Mouse (Mus musculus): Measurements from ENCODE around the gene Ceacam3. TPM values are rescaled to one million over a fixed set of nuclear protein-coding genes. Genes with fewer than 3 reads are reported as not detected.
"Not testable (repeated sequence)": the region's sequence is repeated elsewhere in the genome, so short reads cannot be mapped to it uniquely, and the experiment has no call there.

Gene Ceacam3
- polyA plus RNA-seq (2015; fragmentation: Nextera tagmentation; extraction: Ambion mirVana): not detected in 2 replicates

- Histone ChIP-seq H3K9me3 (peaks cover 19% of the 10 kb centered on the region), H3K27ac (no peak within 1 kb of the TSS), H3K4me1 (replicated peaks) (no peaks in the 10 kb centered on the region), H3K27me3 (no peaks in the 10 kb centered on the region), H3K4me2 (no peak within 1 kb of the TSS), H3K36me3 (no peaks in the 10 kb centered on the region), H3K9ac (no peak within 1 kb of the TSS), H3K4me3 (no peak within 1 kb of the TSS)
- ATAC-seq (ENCODE audit: low FRiP score): no peak
- WGBS: 95% methylated on average over 2 of the region's 2 CpGs
These were observed at the start of gene Ceacam3 for GRCm38 (mm10) chr7:17149931-17150330. TSS of gene Ceacam3 (plus strand) at chr7:17150282.

DNA sequence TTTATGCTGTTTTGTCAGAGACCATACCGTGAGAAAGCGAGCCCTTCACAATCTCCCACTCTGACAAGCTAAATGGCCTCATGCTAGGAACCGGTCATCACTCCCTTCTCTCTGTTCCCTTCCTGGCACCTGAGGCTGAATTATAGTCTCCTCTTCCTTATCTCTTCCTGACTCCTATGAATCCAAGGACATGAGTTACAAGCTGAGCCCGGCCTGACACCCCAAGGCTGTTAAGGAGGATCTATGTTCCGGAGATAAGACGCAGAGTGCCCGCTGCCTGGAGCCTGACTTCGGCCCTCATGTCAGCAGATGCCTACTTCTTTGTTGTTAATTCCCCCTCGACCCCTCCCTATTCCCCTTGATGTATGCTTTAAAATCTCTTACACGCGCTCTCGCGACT, 48.5 kb upstream of the Ceacam3 start:
- not testable (repeated sequence) for ATAC-seq (ENCODE audit: low FRiP score); H3K4me2 ChIP-seq; H3K36me3 ChIP-seq; H3K4me3 ChIP-seq; H3K27ac ChIP-seq; H3K4me1 ChIP-seq (replicated peaks); H3K9ac ChIP-seq; H3K9me3 ChIP-seq; H3K27me3 ChIP-seq
- 90% methylated on average over 13 of the region's 13 CpGs for WGBS

DNA sequence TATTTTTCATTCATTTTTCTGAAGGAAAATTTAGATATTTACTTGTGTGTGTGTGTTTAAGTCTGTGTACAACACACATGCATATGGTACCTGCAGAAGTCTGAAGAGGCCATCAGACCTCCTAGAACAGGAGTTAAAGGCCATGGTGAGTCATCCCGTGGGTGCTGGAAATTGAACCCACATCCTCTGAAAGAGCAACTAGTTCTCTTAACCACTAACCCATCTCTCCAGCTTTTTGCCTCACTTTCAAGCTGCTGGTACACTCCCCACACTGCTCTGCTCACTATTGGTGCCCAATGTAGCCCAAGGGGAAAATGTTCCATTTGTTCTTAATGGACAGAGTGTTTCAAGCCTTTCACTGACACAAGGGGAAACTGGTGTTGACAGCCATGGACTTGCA, 14.8 kb upstream of the Ceacam3 start:
- WGBS: 86% methylated on average over 1 of the region's 1 CpGs
- no peak overlapping the region for H3K27ac ChIP-seq
- no peaks in the 10 kb centered on the region for H3K36me3 ChIP-seq
- no peak overlapping the region for H3K9ac ChIP-seq
- H3K27me3 ChIP-seq: no peaks in the 10 kb centered on the region
- no peaks in the 10 kb centered on the region for H3K4me1 ChIP-seq (replicated peaks)
- no peak overlapping the region for H3K4me2 ChIP-seq
- ATAC-seq (ENCODE audit: low FRiP score): no peak
- peaks cover 5% of the 10 kb centered on the region; the same call in 1 of the 2 replicates for H3K9me3 ChIP-seq
- H3K4me3 ChIP-seq: no peak overlapping the region

DNA sequence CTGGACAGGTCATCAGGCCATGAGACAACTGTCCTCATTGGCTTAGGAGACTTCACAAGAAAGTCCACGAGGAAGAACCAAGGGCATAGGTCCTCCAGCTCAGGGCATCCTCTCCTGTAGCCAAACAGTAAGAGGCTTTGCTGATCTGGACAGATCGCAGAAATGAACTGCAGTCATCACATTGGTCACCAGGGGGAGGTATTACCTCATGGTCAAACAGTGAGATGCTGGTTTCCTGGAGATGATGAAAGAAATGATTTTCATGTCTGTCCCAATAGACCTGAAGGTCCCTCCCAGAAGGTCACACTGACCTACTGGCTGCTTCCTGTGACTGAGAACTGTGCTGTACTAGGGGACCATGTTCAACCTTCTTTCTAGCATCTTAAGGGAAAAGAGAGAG, 5.6 kb downstream of the Ceacam3 start:
- Histone ChIP-seq H3K9ac (no peak overlapping the region), H3K4me3 (no peak overlapping the region), H3K4me2 (no peak overlapping the region), H3K9me3 (peaks cover 31% of the 10 kb centered on the region), H3K36me3 (no peaks in the 10 kb centered on the region), H3K27ac (no peak overlapping the region), H3K27me3 (no peaks in the 10 kb centered on the region), H3K4me1 (replicated peaks) (no peaks in the 10 kb centered on the region)
- WGBS: 49% methylated on average over 2 of the region's 2 CpGs
- no peak for ATAC-seq (ENCODE audit: low FRiP score)

DNA sequence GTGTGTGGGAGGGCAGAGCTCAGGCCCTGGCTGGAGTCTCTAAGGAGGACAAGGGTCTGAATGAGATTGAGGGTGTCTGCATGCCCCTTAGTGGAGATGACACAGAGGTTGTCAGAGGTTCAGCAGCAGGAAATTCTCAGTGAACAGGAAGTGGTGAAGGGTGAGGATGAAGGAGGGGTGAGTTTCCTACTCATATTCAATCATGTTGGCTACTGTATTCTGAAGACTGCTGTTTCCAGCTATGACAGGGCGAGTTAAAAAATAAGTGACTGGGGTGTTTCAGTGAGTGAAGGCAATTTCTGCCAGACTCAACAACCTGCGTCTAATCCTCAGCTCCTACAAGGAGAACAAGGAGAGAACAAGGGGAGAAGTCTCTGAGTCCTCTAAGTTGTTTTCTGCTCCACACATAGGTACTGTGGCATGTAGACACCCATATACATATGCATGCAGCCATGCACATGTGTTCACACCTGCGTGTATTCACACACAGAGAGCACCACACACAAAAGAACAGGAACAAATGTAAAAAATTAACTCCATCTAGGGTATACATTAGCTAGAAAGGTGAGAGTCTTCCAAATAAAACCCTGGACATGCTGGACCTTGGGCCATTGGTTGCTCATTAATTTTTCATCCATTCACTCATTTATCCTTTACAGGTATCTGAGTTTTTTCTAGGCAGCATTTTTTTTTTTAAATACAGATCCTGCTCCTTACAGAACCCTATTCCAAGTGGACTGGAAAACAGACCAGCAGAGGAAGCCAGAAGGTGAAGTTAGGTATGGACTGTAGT, 7.0 kb downstream of the Ceacam3 start:
- 74% methylated on average over 3 of the region's 3 CpGs for WGBS
- H3K4me3 ChIP-seq: no peak overlapping the region

GRCm38 (mm10) chr7:17159011-17159410, 8.9 kb downstream of the Ceacam3 start:
- no peak overlapping the region for H3K9ac ChIP-seq
- ATAC-seq (ENCODE audit: low FRiP score): no peak
- no peaks in the 10 kb centered on the region for H3K36me3 ChIP-seq
- 87% methylated on average over 7 of the region's 7 CpGs for WGBS
- H3K9me3 ChIP-seq: peaks cover 43% of the 10 kb centered on the region
- no peak overlapping the region for H3K4me3 ChIP-seq
- no peaks in the 10 kb centered on the region for H3K4me1 ChIP-seq (replicated peaks)
- H3K4me2 ChIP-seq: no peak overlapping the region
- H3K27ac ChIP-seq: no peak overlapping the region
- H3K27me3 ChIP-seq: no peaks in the 10 kb centered on the region

More for the DNA sequence above, 7.0 kb downstream of the Ceacam3 start:
- Histone ChIP-seq H3K4me1 (replicated peaks) (no peaks in the 10 kb centered on the region), H3K27ac (no peak overlapping the region), H3K27me3 (no peaks in the 10 kb centered on the region), H3K9me3 (peaks cover 39% of the 10 kb centered on the region), H3K4me2 (no peak overlapping the region), H3K36me3 (no peaks in the 10 kb centered on the region), H3K9ac (no peak overlapping the region)
- no peak for ATAC-seq (ENCODE audit: low FRiP score)

GRCm38 (mm10) chr7:17171827-17172226, 21.7 kb downstream of the Ceacam3 start:
- Histone ChIP-seq H3K4me3 (no peak overlapping the region), H3K9me3 (peaks cover 26% of the 10 kb centered on the region), H3K36me3 (no peaks in the 10 kb centered on the region), H3K9ac (no peak overlapping the region), H3K27me3 (no peaks in the 10 kb centered on the region), H3K27ac (no peak overlapping the region), H3K4me1 (replicated peaks) (no peaks in the 10 kb centered on the region), H3K4me2 (no peak overlapping the region)
- no peak for ATAC-seq (ENCODE audit: low FRiP score)
- WGBS: 91% methylated on average over 4 of the region's 4 CpGs

DNA sequence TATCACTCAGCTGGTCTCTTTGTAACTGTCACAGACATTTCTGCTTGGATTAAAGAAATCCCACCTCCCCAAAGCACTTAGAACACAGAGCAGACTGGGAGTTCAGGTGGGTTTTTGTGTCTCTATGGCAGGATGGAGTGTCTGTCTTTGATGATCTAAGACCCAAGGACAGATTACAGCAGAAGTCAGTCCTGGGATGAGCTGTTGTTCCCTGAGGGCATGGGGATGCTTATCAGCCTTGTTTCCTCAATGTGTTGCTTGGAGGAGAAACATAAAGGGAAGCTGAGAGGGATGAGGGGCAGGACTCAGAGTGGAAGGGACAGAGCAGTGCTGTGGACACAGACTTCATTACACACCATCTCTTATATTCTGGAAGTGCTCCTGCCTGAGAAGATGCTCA, 53.1 kb downstream of the Ceacam3 start, which contains the start of gene Psg29:
TSS of gene Psg29 (plus strand) at position 301 of the 400 bp plus-strand sequence.
- H3K9me3 ChIP-seq: peaks cover 58% of the 10 kb centered on the region
- no peaks in the 10 kb centered on the region for H3K36me3 ChIP-seq
- no peaks in the 10 kb centered on the region for H3K27me3 ChIP-seq
- H3K9ac ChIP-seq: no peak within 1 kb of the TSS
- no peak within 1 kb of the TSS for H3K4me3 ChIP-seq
- H3K27ac ChIP-seq: no peak within 1 kb of the TSS
- ATAC-seq (ENCODE audit: low FRiP score): no peak
- H3K4me2 ChIP-seq: no peak within 1 kb of the TSS
- H3K4me1 ChIP-seq (replicated peaks): no peaks in the 10 kb centered on the region

DNA sequence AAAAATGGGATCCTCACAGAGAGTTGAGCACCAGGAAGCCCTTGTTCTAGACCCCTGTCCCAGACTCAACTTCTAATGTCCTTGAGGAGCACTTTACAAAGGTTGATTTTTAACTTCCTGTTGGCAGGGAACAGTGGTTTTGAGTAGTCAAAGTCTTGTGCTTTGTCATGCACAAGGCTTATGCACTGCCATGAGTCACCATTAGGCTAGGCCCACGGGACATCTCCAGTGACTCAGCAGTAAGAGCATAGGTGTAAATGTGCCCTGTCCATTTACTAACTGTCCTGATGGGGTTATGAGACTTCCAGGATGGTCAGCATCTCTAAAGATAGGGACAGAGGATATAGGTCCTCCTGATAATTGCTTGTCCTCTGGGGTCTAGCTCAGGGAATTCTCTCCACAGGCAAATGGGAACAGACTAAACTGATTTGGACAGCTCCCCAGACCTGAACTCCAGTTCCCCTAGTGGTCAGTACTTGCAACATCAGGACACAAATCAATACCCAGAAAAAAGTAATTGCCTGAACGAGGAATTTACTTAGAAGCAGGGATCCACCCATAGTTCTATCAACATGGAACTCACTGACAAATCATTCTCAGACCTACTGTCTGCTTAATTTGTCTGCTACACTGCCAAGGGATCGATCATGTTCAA, 55.6 kb downstream of the Ceacam3 start:
- no peak overlapping the region for H3K4me2 ChIP-seq
- H3K4me1 ChIP-seq (replicated peaks): no peaks in the 10 kb centered on the region
- WGBS: 61% methylated on average over 3 of the region's 3 CpGs
- H3K27me3 ChIP-seq: no peaks in the 10 kb centered on the region
- peaks cover 49% of the 10 kb centered on the region for H3K9me3 ChIP-seq
- no peak for ATAC-seq (ENCODE audit: low FRiP score)
- no peak overlapping the region for H3K4me3 ChIP-seq
- no peak overlapping the region for H3K27ac ChIP-seq
- no peak overlapping the region for H3K9ac ChIP-seq
- no peaks in the 10 kb centered on the region for H3K36me3 ChIP-seq

Other genes starting within 250 kb of the Ceacam3 start
- 0.78 and 0.83 TPM in 2 replicates for gene Ptgir, start 243.8 kb upstream of the Ceacam3 start, polyA plus RNA-seq (2015; fragmentation: Nextera tagmentation; extraction: Ambion mirVana)
- 307 and 317 TPM in 2 replicates for gene Calm3, start 226.2 kb upstream of the Ceacam3 start, polyA plus RNA-seq (2015; fragmentation: Nextera tagmentation; extraction: Ambion mirVana)
- 110 and 117 TPM in 2 replicates for gene Pnmal2, start 205.6 kb upstream of the Ceacam3 start, polyA plus RNA-seq (2015; fragmentation: Nextera tagmentation; extraction: Ambion mirVana)
- 42.0 and 44.5 TPM in 2 replicates for gene Pnmal1, start 190.6 kb upstream of the Ceacam3 start, polyA plus RNA-seq (2015; fragmentation: Nextera tagmentation; extraction: Ambion mirVana)
- gene Gm42372, start 167.2 kb upstream of the Ceacam3 start, polyA plus RNA-seq (2015; fragmentation: Nextera tagmentation; extraction: Ambion mirVana): 3.7 and 4.4 TPM in 2 replicates
- 5.5 and 5.9 TPM in 2 replicates for gene Ccdc8, start 157.6 kb upstream of the Ceacam3 start, polyA plus RNA-seq (2015; fragmentation: Nextera tagmentation; extraction: Ambion mirVana)
- gene Ppp5c, start 122.4 kb upstream of the Ceacam3 start, polyA plus RNA-seq (2015; fragmentation: Nextera tagmentation; extraction: Ambion mirVana): 109 and 115 TPM in 2 replicates
- 2.8 and 2.9 TPM in 2 replicates for gene Hif3a, start 87.9 kb upstream of the Ceacam3 start, polyA plus RNA-seq (2015; fragmentation: Nextera tagmentation; extraction: Ambion mirVana)
- gene Psg16, start 76.2 kb upstream of the Ceacam3 start, polyA plus RNA-seq (2015; fragmentation: Nextera tagmentation; extraction: Ambion mirVana): 1.5 and 1.6 TPM in 2 replicates
- not detected in 2 replicates for gene Psg29, start 53.2 kb downstream of the Ceacam3 start, polyA plus RNA-seq (2015; fragmentation: Nextera tagmentation; extraction: Ambion mirVana)